Mouse (Mus musculus) olfactory bulb, adult 2 months (tissue): ENCODE measurements around the gene Lypd6. TPM values are rescaled to one million over a fixed set of nuclear protein-coding genes. Genes with fewer than 3 reads are reported as not detected.

Experiments
- H3K27ac ChIP-seq: fragments of 200-500 bp; 2 replicates; pipeline ENCODE4 v1.5.1; 2012; ENCODE audit warnings: low read depth, low read length; ENCODE audit not compliant: insufficient read depth
- H3K4me1 ChIP-seq: fragments of 200-500 bp; 2 replicates; pipeline ENCODE4 v1.6.1; 2012; ENCODE audit warnings: low read length; ENCODE audit not compliant: control insufficient read depth, insufficient read depth
- H3K4me3 ChIP-seq: fragments of 200-500 bp; 2 replicates; pipeline ENCODE4 v1.5.1; 2012; ENCODE audit warnings: mild to moderate bottlenecking, low read depth, low read length, moderate library complexity; ENCODE audit not compliant: insufficient read depth
- CTCF ChIP-seq: fragments of 200-500 bp; IDR thresholded peaks from 2 replicates; pipeline ENCODE4 v1.5.1; 2012; ENCODE audit warnings: low read depth, mild to moderate bottlenecking, low read length, moderate library complexity; ENCODE audit not compliant: insufficient read depth
- POLR2A ChIP-seq: fragments of 200-500 bp; IDR thresholded peaks from 2 replicates; pipeline ENCODE4 v1.6.1; 2012; ENCODE audit warnings: mild to moderate bottlenecking, low read depth, low read length, moderate library complexity; ENCODE audit not compliant: insufficient read depth
- WGBS: fragments of 180-500 bp; shearing (Covaris S2); methylation state at CpG from one replicate; pipeline ENCODE4 v1.1.7; 2018; 5-methylcytosine and 5-hydroxymethylcytosine counted together
- polyA plus RNA-seq: library from polyadenylated mRNA; stranded (reverse); fragments of >200 nt; gene quantifications from 2 replicates; pipeline ENCODE4 v1.2.4, GENCODE M21; 2012; ENCODE audit warnings: low replicate concordance; ENCODE audit not compliant: missing spikeins, insufficient read depth, insufficient read length

Lypd6 gene
- polyA plus RNA-seq, 1 experiment, result not detected

DNA sequence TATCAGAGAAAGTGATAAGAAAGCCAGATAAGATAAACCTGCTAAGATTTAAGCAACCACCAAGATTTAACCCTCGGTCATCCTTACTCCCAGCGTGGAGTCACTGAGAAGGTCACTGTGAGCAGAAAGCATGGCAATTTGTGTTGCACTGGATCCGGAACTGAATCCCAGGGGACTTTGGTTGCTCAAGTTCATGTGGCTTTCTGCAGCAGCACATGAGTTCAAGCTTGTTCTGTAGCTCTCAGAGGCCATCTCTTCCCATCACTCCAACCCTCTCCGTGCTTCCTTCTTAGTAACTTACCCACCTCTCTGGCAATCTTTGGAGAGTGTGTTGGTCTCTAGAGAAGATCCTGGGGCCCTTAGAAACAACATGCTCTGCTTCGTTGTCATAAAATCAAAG lies 84.6 kb downstream of the Lypd6 start:
- no peak for TF ChIP-seq POLR2A
- TF ChIP-seq CTCF, result no peak
- Histone ChIP-seq H3K27ac (no peak overlapping the region), H3K4me1 (no peaks in the 10 kb centered on the region), H3K4me3 (no peak overlapping the region)
- WGBS, result 95% methylated on average over 5 of the region's 5 CpGs

DNA sequence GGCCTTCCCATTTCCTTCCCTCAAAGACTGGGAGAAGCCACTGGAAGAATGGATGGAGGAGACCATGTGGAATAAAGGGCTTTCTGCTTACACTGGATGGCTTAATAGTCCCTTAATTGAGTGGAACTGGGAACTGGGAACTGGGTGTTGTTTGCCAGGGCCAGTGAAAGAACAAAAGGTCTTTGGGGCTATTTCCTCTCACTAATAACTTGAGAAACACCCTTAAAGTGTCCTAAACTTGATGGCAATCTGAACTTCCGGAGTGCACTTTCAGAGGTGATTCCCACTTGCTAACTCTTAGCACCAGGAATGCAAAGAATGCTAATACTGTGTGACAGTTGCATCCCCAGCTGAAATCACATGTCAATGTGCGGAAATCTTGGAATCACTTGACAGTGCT lies 85.2 kb downstream of the Lypd6 start:
- WGBS, result 91% methylated on average over 2 of the region's 2 CpGs
- TF ChIP-seq CTCF, result no peak
- TF ChIP-seq POLR2A, result no peak
- Histone ChIP-seq H3K4me3 (no peak overlapping the region), H3K4me1 (no peaks in the 10 kb centered on the region), H3K27ac (no peak overlapping the region)

DNA sequence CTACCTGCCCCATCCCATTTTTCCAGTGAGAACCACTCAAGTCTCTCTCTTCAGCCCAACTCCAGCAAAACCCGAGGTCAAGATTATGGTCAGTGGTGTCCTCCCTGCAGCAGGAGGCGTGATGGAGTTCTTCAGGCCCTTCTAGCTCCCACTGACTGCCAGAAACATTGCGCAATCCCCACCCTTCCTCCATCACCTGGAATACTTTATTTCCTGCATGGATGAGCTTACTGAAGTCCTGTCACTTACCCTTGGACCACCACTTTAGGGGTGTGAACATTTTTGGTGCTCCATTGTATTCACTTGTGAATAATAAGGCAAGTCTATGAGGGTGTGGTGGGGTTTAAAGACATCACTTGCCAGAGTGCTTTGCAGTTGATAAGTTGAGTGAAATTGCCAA lies 85.7 kb downstream of the Lypd6 start:
- Histone ChIP-seq H3K4me3 (no peak overlapping the region), H3K27ac (no peak overlapping the region), H3K4me1 (no peaks in the 10 kb centered on the region)
- TF ChIP-seq POLR2A (no peak), CTCF (no peak)
- 94% methylated on average over 3 of the region's 3 CpGs for WGBS

DNA sequence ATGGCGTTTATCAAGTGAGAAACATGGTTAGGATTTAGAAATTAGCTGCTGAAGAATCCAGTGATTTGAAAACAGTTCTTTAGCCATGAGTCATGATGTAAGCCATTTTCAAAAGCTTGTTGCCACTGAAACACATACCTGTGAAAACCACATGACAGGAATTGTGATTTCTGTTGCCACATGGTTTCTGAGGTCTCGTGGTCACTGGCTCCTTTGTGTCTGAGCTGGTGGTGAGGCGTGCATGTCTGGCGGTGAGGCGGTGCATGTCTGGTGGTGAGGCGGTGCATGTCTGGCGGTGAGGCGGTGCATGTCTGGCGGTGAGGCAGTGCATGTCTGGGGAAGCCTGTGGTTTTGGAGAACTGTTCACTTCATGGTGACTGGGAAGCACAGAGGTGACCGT lies 89.8 kb downstream of the Lypd6 start:
- no peak overlapping the region for H3K4me3 ChIP-seq
- no peaks in the 10 kb centered on the region for H3K4me1 ChIP-seq
- TF ChIP-seq CTCF, result no peak
- no peak for TF ChIP-seq POLR2A
- H3K27ac ChIP-seq, result no peak overlapping the region
- WGBS, result 96% methylated on average over 10 of the region's 10 CpGs

DNA sequence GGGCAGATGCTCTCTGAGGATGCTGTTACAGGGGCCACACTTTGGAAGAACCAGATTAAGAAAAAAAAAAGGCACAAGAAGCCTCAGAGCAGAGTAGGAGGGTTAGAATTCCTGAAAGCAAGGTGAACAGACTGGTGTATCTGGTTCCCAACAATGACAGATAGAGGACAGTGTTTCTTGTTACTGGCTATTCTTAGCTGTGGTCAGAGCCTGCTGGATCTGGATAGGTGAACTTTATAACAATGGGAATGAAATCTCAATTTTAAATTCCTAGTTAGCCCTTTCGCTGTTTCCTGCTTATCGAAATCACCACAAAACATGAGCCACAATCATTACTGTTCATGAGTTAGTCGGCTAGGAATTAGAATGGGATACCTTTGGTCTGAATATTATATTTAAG lies 93.8 kb downstream of the Lypd6 start:
- Histone ChIP-seq H3K4me3 (no peak overlapping the region), H3K27ac (no peak overlapping the region), H3K4me1 (no peaks in the 10 kb centered on the region)
- WGBS, result 92% methylated on average over 3 of the region's 3 CpGs
- TF ChIP-seq CTCF (no peak), POLR2A (no peak)

DNA sequence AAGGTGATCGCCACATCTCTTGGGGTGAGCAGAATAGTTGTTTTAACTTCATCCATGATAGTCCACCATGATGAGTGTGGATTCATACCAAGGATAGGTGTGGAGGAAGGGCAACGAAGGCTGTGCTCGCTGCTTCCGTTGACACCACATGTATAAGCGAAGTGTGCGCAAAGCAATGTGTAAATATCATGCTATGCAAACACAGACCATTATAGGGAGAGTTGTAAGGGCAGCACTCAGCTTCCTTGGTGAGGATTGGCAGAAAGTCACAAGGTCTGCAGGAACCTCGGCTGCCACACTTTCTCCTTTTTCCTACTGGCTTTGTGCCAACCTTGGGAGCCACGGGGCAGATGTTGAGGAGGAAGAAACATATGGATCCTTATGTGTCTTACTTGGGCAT lies 97.4 kb downstream of the Lypd6 start:
- H3K4me3 ChIP-seq, result no peak overlapping the region
- TF ChIP-seq CTCF (no peak), POLR2A (no peak)
- no peak overlapping the region for H3K27ac ChIP-seq
- 86% methylated on average over 8 of the region's 8 CpGs for WGBS
- no peaks in the 10 kb centered on the region for H3K4me1 ChIP-seq

DNA sequence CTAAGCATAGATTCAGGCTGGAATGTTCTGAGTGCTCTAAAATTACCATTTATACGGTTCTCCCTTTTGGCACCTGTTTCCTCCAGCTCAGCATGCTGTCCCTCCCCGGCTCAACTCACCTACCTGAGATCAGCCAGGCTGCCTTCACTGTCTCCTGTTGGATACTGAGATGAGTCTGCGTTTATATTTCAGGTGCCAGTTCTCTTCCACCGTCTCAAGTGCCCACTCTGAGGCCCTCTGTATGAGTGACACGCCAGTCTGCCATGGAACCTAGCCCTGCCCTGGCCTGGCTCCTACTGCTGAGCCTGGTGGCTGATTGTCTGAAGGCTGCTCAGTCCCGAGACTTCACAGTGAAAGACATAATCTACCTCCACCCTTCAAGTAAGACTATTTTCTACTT lies 99.0 kb downstream of the Lypd6 start:
- Histone ChIP-seq H3K4me1 (no peaks in the 10 kb centered on the region), H3K27ac (no peak overlapping the region), H3K4me3 (no peak overlapping the region)
- no peak for TF ChIP-seq CTCF
- no peak for TF ChIP-seq POLR2A
- 59% methylated on average over 6 of the region's 6 CpGs for WGBS

DNA sequence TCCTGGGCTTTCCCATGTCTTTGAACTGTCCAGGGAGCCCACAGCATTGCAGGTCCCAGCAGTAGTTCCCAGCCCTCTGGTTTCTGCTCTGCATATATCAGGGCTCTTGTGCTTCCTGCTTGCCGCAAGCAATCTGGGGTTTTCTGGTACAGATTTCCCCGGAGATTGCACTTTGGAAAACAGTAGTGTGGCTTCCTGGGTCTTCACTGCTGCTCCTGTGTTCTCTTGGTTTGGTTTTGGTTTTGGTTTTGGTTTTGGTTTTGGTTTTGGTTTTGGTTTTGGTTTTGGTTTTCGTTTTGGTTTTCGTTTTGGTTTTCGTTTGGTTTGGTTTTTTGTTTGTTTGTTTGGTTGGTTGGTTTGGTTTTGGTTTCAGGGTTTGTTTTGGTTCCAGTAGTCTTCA lies 99.9 kb downstream of the Lypd6 start:
- H3K27ac ChIP-seq, result no peak overlapping the region
- no peak for TF ChIP-seq POLR2A
- H3K4me3 ChIP-seq, result no peak overlapping the region
- 96% methylated on average over 5 of the region's 5 CpGs for WGBS
- no peaks in the 10 kb centered on the region for H3K4me1 ChIP-seq

DNA sequence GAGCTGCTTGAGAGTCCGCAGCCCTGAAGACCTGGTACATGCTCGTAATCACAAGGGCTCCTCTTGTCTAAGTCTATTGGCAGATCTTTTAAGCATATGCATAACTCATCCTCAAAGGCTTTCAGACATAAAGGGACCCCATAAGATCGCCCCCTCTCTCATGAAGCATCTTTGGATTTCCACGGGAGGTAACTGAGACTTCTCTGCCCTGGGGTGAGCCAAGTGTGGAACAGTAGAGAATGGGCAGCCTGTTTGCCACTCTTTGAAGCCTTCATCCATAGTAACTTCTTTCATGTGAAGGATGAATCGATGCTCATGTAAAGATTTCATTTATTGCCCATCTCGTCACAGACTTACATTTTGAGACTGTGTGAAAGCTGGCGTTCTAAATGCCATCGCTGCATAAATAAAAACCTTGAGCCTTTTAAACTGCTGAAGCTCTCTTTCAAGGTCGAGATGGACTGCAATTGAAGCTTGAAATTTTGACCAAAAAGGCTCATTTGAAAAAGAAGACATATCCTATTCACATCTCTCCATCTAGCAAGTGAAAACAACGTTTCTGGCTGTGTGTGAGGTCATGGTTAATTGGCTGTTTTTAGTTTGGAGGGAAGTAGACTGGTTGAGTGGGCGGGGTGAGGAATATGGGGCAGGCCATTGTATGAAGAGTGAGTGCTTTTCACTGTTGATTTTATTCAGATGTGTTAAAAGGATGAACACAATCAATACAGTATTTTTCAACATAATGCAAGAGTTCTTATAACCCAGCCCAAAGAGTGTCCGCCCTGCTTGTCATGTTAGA lies 107.7 kb downstream of the Lypd6 start:
- Histone ChIP-seq H3K4me3 (no peak overlapping the region), H3K27ac (no peak overlapping the region), H3K4me1 (no peaks in the 10 kb centered on the region)
- no peak for TF ChIP-seq CTCF
- no peak for TF ChIP-seq POLR2A
- 60% methylated on average over 12 of the region's 12 CpGs for WGBS

DNA sequence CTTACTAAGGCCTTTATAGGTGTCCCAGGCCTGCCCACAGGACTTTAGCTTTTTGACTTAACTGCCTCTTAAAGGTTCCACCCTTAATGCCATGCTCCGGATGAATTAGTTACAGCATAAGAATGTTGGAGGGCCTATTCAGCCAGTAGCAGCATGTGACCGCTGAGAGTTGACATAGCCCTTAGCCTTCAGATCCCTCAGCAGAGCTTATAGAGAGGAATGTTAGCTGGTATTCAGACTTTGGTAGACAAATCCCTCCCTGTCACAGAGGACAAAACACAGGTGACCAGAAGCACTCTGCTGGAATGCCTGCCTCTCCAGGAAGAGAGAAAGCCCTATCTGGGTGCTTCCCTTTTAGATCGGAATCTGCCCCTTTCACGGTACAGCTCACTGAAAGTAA lies 109.5 kb downstream of the Lypd6 start:
- H3K4me3 ChIP-seq, result no peak overlapping the region
- no peaks in the 10 kb centered on the region for H3K4me1 ChIP-seq
- TF ChIP-seq POLR2A (no peak), CTCF (no peak)
- WGBS, result 92% methylated on average over 4 of the region's 4 CpGs
- no peak overlapping the region for H3K27ac ChIP-seq
